Mouse (Mus musculus): ENCODE results near the gene Scarb1.

DNA sequence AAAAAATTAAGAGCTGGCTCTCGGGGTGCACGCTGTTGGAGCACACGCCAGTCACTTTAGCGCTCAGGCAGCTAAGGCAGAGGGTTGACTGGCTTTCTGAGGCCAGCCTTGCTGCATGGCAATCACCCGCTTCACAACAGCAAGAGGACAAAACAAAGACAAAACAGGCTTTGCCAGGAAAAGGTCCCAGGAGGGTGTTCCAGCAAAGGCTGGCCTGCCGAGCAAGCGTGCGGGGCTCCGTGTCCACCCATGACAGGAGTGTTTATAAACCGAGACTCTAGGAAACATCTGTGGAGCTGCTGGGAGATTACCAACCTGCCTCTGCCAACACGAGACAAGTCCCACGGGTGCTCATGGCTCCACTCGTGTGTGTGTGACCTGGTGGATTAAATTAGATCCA is 34.1 kb downstream of the Scarb1 start:
- TF ChIP-seq CTCF (IDR thresholded peaks at IDR 0.05; ENCODE audit: low read depth) (no peak), EP300 (IDR thresholded peaks at IDR 0.05; ENCODE audit: low read depth) (no peak)
